Mouse (Mus musculus): ENCODE results near the gene Tmem232.
"Not testable (repeated sequence)": the region's sequence is repeated elsewhere in the genome, so short reads cannot be mapped to it uniquely, and the experiment has no call there.

Gene Tmem232

DNA sequence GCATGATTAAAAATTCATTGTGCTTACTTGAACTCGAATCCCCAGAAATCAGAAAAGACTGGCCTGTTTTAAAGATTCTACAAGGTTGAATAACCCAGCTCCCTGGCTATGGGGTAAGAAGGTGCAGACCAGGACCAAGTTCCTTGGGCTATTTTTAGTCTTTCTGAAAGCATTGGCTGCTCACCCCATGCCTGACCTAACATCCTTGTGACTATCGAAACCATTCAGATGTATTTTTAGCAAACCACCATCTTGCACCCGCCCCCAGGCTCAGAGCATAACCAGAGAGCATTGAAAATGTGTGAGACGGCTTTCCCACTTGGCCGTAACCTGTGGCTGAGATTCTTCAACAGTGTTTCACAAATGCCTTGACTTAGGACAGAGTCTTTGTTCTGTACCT, 13.1 kb downstream of the Tmem232 start:
- DNase-seq (ENCODE audit: low spot score in 2 of 2): no peak

DNA sequence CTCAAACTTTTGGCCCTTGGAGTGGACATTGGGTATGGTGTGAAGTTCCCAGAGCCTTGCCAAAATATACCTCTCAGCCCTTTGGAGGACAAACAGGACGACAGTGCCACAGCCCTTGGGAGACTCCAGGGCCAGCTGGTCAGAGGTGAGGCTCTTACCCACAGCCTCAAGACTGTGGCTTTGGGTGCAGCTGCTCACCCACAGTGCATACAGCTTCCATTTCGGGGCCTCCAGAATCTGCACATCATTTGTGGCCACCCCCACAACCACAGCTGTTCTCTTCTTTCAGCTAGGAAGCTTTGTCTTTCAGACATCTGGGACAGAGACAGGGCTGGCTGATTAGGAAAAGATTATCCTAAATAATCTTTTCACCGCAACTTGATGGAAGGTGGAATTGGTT, 27.1 kb downstream of the Tmem232 start:
- DNase-seq (ENCODE audit: low spot score in 2 of 2): no peak

DNA sequence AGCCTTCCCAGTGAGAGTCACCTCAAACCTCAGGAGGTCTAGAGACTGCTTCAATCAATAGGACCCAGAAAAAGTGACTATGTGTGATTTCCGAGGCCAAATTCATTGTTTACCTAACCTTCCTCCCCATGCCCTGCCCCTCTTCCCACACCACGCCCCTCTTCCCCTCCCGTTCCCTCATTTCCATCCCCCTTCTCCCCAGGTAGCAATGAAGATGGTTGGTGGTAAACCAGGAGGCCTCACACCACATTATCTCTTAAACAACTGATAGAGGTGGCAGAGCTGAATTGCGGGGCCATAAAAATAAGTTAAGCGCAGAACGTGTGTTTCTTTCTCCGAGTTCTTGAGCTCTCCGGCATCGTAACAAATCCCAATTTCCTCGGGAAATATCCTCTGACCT, 55.9 kb downstream of the Tmem232 start:
- no peak for DNase-seq (ENCODE audit: low spot score in 2 of 2)

DNA sequence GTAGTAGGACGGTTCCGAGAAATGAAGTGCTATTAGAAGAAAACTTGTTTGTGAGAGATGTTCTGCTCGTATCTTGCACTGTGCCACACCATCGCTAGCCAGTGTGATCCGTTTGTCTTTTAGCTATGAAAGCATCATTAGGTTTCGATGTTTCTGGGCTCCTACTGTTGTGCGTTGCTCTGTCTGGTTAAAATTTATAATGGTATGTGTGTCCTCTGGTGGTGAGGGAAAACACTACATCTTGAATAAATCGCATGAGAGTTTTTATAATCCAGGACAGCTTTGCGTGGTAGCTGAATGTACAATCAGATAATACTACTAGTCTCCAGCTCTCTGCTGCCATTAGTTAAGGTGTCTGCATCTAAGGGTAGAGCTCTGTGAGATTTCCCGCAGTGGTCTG, 63.8 kb downstream of the Tmem232 start:
- no peak for DNase-seq (ENCODE audit: low spot score in 2 of 2)

DNA sequence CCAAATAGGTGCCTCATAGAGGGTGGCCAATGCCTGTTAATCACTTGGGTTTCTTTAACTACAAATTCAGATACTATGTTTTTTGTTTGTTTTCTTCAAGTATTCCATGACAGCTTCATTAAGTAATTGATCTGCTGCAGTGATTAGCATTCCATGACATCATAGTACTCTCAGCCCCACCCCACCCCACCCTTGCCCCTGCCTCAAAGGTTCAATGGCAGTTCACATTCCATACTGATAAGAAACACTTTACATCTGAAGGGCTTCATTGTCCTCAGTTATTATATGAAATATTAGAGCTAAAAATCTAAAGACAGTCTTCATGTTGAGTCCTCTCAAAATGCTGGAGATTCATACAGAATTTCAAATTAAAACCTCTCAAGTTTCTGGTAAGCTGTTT, 89.8 kb downstream of the Tmem232 start:
- DNase-seq (ENCODE audit: low spot score in 2 of 2): no peak

DNA sequence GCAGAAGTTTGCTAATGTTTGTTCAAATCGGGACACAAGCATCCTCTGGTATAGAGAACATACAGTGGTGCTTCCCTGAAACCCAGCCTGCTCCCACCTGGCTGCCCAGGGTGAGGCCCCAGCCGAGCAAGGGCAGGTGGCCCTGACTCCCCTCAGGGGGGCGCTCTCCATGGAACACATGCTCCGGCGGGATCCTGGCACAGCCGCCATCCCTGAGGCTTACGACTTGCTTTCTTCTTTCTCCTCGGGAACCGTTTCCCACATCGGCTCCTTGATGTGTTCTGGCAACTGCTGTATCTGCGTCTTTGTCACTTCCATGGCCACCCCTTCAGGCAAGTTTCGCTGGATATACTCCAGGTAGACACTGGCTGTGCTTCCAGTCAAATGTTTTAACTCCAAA, 102.7 kb downstream of the Tmem232 start:
- not testable (repeated sequence) for DNase-seq (ENCODE audit: low spot score in 2 of 2)

DNA sequence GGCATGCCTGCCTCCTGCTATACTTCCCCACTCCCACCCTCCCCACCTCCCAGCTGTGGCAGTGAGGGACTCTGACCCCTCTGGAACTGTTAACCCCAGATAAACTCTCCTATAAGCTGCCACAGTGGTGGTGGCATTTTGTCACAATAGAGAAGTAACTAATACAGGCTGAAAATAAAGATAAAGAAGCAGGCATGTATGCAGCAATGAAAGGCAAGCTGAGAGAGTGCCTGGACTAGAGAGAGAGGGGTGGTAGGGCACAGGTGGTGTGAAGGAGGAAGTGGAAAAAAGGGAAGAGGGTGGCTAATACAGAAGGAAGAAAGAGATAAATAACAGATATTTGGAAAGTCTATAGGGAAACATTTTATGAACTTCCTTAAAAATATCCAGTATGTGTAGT, 121.5 kb downstream of the Tmem232 start:
- DNase-seq (ENCODE audit: low spot score in 2 of 2): no peak

DNA sequence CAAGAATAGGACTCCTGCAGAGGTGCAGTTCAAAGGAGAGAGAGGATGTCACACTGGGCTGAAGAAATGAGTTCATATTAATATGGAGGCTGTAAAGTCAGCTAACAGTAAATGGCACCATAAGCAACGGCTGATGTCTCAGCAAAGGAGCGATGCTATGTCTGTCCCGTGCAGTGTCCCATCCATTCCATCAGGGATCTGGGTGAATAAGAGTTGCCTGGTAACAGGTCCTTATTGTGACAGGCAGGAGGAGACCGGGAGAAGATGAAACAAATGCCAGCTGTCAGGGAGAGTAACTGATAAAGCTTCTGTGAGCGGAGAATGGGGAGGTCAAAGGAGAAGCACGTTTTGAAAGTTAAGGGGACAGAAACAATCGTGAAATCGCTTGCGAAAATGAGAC, 135.3 kb downstream of the Tmem232 start:
- DNase-seq (ENCODE audit: low spot score in 2 of 2): no peak

DNA sequence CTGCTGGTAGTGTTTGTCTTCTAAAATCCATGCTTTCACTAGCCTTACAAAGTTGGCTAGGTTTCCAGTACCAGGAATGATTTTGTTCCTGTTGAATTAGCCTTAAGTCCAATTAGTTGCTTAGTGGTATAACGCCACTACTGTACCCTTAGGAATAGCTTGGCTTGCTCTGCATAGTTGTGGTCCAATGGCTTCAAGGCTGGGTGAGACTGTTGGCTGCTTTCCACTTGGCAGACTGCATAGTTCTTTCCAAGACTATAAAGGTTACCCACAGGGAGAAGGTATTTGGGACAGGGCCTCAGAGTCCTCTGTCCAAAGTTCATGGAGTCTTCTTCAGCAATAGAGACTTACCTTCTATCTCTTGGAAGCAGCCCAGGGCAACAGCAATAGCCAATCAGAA, 139.7 kb downstream of the Tmem232 start:
- DNase-seq (ENCODE audit: low spot score in 2 of 2): no peak

DNA sequence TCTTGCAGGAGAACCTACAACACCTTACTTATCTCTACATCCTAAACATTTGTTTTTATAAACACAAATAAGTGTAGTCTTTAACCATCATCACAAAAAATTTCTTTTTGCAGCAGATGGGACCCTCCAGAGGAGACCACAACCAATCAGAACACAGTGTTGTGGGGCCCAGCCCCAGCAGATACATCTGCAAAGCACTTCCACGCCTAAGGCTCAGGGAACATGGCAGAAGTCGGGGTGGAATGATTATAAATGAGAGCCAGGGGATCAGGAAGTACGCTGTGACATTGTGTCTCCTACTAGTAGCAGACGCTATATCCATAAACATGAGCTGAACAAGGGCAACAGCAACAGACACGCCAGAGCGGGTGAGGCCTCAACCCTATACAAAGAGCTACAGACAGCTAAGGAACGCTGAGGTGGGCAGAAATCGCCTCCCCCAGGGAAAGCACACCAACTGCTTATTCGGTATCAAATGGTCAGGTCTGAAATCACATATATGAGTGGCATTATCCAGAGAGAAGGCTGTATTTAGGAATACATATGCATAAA, 156.1 kb downstream of the Tmem232 start:
- no peak for DNase-seq (ENCODE audit: low spot score in 2 of 2)

DNA sequence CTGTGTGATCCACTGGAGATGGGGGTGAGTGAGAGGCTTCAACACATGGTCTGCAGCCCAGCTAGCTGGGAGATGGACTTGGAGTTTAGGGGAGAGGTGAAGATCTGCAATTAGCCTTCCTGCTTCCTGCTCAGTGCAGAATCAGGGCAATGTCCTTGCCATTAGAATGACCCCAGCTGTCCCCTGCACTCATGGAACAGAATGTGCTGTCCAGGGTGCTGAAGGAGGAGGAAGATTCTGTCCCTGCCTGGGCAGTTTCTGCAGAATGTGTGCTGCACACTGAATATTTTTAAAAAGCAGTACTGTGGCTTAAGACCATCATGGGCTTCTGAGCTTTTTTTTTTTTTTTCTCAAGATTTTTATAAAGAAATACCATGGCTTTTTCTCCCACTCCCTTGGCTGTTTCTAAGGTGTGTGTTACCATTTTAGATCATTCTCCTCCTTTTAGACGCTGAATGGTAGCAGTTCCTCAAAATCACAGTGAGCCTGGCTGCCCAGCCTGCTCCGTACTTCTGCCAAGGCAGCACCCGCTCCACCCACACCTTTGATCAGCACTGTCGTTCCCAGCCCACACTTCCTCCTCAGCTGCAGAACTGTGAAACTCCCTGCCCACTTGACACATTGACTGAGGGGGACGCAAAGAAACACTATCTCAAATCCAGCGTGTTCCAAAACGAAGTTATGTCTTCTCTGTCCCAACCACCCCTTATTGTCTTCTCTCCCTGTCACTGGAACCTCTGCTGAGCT, 170.4 kb downstream of the Tmem232 start:
- no peak for DNase-seq (ENCODE audit: low spot score in 2 of 2)

DNA sequence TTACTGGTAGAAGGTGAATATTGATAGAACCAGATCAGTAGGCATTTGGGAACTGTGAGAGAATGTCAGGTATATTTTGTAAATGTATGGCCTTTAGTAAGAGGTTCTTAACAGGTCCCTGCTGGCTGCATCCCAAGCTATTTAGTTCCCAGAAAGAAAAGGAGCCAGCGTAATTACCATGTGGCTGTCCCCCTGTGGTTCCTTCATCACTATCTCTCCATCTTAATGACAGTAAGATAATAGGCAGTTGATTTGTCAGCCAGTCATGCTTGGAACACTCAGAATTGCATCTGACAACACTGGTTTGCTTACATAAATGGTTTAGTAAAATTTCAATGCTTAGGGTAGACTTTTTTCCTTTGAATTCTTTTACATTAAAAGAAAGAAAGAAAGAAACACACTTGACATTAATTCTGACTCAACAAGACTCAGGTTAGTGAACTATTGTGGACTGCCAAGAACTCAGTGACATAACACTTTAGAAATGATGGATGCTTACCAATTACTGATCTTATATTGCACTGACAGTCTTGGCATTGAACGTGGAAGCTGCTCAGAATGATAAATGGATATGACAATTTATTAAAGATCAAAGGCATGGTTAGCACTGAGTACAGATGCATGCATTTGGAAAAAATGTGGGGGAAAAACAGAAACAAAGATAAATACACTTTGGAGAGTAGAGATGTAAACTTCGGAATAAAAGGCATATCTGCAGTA, 174.9 kb downstream of the Tmem232 start:
- DNase-seq (ENCODE audit: low spot score in 2 of 2): no peak

DNA sequence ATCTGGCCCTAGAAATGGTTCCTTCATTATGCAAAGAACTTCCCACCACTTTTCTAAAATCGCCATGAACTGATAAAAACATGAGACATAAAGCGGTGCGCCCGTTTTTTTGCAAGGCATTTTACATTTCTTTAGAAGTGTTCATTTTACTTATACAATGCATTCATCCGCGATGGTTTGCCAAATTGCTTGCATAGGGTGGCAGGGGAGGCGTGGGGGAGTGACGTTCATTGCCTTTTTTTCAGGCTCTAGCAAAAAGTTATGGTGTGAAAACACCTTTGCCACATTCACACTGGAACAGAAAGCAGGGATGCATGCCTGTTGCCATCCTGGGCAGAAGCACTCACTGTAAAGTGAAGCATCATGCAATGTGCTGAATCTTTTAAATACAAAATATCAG, 188.7 kb downstream of the Tmem232 start:
- no peak for DNase-seq (ENCODE audit: low spot score in 2 of 2)

DNA sequence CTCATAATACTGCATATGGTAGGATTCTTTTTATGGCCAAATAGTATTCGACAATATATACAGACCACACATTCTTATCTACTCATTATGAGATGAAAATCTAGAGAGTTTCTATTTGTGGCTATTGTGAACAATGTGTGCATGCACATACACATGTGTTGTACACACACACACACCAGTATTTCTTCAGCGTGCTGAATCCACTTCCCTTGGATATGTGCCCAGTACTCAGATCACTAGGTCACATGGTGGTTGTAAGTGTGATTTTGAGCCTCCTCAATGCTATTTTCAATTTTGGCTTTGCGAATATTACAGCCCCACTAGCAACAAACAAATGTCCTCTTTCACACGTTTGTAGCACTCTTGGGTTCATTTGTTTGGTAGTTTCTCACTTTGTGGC, 200.6 kb downstream of the Tmem232 start:
- no peak for DNase-seq (ENCODE audit: low spot score in 2 of 2)

DNA sequence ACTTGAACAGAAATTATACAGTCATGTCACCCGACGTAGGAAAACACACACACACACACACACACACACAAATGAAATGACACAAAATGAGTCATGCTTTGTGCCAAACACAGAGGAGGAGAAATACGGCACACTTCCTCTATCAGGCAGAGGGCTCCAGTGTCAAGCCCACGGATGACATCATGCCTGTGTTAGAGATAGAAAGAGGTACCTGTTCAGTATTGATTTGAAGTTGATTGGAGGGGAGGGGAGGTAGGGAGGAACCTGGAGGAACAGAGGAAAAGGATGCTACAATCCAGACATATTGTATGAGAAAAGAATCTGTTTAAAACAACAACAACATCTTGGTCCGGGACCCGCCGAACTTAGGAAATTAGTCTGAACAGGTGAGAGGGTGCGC, 209.8 kb downstream of the Tmem232 start:
- no peak for DNase-seq (ENCODE audit: low spot score in 2 of 2)

DNA sequence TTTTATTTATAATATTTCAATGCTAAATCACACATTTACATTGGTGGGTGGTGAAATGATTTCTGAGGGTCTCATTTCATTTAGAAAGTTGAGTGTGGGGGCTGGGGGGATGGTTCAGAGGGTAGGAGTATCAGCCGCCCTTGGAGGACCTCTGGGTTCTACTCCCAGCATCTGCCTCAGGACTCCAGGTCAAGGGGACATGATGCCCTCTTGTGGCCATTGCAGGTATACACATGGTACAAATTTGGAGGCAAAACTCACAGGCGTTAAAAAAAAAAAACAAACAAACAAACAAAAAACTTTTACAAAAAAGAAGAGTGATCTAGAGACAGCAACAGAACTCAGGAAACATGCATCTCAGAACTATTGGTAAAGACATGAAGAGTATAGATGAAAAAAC, 215.3 kb downstream of the Tmem232 start:
- peak in 1 of 2 experiments; percentile 4 for DNase-seq (ENCODE audit: low spot score in 2 of 2)

DNA sequence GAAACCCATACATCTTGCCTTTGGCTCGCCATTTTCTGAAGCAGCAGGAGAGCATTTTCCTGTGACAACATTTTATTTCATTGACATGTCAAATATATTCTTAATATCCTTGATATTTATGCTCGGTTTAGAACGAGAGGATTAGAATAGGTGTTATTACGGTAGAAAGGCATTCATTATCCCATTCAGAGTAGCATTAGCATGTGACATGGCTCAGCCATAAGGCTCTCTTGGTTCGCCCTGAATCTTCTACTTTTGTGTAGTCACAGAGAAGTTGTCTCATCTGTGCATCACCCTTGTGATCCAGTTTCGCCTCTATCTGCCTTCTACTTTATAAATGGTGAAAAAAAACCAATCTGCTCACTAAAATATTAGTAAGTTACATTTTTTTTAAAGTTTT, 220.0 kb downstream of the Tmem232 start:
- DNase-seq (ENCODE audit: low spot score in 2 of 2): no peak

DNA sequence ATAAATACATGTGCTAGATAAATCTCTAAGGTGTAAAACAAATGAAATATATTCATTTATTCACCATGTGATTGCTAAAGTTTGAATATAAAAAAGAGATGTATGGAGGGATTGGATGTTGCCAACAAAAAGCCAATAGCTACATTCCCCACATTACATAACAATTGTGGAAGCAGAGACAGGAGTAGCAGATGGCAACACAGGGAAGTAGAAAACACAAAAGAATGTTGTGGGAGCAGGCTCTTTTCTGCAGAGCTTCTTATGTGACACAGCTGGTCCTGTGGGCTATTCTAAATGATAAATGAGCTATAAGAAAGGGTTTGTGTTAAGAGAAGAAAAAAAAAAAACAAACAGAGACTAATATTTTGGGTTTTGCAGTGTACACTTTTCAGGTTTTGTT, 240.6 kb downstream of the Tmem232 start:
- DNase-seq (ENCODE audit: low spot score in 2 of 2): no peak

DNA sequence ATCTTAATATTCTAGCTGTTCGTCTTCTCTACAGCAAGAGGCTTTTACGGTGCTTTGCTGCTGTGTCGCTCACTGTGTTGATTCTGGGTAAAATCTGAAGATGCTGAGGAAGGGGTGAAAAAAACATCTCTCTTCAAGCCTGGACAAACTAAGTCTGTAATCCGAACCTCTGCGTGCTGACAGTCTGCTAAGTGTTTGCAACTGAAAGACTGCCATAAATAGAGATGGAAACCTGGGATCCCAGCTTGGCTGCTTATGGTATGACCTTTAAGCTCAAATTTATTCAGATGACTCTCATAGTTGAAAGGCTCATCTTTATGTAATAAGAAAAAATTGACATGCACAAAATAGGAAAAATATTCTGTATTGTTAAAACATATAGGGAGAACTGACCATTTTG, 242.8 kb downstream of the Tmem232 start:
- DNase-seq (ENCODE audit: low spot score in 2 of 2): no peak

DNA sequence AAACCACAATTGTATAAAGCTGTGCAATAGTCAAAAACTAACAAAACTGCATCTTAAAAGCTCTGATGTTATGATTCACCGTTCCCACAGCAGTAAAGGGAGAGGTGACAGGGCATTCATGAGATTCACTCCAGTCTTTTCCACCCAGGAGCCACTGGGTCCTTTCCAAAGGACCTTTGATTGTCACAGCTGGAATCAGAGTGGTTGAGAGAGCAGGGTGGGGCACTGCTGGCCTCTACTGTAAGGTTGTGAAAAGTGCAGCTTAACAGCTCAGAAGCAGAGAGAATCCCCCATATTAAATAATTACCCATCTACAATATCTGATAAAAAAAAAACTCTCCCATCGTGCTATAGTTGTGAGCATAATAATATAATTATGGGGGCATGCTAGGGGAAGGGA, 288.4 kb downstream of the Tmem232 start:
- DNase-seq (ENCODE audit: low spot score in 2 of 2): no peak

DNA sequence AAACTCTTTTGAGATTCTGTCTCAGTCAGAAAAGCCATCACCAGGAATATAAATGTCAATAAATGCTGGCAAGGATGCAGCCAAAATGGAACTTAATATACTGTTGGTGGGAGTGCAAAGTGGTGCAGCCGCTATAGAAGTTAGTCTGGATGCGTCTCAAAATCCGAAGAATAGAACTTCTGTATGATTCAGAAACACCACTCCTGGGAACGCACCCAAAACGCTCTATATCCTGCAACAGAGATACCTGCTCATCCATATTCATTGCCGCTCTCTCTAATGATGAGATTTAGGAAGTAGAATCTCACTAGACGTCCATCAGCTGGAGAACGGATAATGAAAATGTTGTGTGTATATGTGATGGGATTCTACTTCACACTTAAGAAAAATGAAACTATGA, 290.3 kb downstream of the Tmem232 start:
- no peak for DNase-seq (ENCODE audit: low spot score in 2 of 2)

DNA sequence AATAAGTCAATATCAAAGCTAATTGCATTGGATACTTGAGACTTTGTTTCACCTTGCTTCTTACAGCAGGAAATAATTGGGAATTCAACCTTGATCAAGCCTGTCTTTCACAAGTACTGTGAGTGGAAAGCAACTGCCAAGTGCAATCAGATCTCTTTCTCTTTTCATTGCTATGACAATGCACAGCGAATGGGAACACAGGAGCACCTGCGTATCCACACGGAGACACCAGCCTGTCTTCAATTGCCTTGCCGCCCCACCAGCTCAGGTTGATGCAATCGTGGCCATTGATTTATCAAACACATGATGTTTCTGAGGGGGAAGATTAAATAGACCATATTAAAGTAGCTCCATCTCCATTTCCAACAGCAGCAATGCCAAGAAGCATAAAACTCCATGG, 296.9 kb downstream of the Tmem232 start:
- DNase-seq (ENCODE audit: low spot score in 2 of 2): no peak

DNA sequence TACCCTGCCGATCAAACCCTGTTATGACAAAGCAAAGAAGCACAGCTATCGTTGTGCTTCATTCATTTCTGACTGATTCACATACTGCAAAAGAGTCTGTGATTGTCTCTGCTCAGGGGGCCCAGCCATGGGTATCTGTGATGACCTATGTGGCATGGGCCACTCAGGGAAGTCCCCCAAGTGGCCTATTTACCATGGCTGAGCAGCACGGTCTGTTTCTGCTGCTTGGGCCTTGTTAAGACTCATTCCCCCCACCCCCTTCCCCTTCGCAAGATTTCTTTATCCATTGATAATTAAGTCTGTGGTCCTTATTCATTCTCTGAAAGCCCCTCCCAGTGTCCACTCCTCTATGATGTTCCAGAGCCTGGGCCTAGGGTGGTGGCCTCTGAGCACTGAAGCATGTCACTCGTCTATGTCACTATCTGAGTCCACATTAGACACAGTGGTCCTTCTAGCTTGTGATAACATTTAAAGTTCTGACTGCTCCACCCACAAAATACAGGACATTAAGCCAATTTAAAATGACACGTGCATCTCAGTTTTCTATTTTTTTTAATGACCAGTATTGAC, 315.1 kb downstream of the Tmem232 start:
- no peak for DNase-seq (ENCODE audit: low spot score in 2 of 2)
